In the genomic region with DNA sequence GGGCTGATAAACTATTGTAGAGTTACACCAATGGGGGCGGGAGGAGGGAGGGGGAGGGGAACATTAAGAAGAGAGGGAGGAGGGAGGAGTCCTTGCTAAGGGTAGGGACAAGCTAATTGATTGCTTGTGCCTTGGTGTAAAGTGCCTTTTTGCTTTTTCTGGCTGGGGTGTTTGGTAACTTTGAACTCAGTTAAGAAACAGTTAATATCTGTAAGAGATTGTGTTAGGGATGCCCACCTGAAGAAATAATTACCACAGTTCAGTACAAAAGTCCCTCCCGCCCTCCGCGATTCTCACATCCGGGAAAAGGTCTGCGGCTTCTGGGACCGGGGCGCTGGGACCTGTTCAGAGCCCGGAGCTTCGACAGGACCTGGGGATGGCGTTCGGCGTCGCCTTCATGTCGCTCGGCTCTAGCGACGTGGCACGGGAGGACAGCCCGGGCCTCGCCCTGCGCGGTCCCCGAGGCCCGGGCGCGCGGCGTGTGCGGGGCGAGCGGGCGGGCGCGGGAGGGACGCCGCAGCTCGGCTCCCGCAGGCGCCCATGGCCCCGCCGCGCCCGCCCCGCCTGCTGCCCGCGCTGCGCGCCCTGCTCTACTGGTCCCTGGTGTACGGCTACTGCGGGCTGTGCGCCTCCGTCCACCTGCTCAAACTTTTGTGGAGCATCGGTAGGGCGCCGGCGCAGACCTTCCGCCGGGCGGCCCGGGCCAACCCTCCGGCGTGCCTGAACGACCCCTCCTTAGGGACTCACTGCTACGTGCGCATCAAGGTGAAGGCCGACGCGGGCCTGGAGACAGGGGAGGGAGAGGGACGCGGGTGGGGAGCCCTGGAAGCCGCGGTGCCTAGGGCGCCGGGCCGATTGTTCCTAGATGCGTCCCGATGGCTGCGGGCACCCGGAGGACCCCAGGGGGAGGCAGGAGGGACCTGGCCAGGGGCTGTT, we compare ENCODE assay signal across 8 mouse cellular contexts. TPM values are rescaled to one million over a fixed set of nuclear protein-coding genes. Genes with fewer than 3 reads are reported as not detected.
DNase-seq lines count a peak whose midpoint lies in the region; ATAC-seq and TF ChIP-seq lines count a peak whose summit lies in the region.

No protein-coding gene starts in this region.

- DNase-seq in gastrocnemius, postnatal 14 days, result peak; percentile 23
- DNase-seq in gastrocnemius, postnatal 25 days, result no peak
- DNase-seq in Muller cell, postnatal 12 days (ENCODE audit: inconsistent ontology term), result peak; percentile 51
- DNase-seq in heart, postnatal 10 days, result peak; percentile 5 to 17
- peak; percentile 43 to 58 for DNase-seq in left cerebral cortex, postnatal 25 days (ENCODE audit: low spot score in 2 of 2)
- peak; percentile 23 for DNase-seq in thymus, adult 2 months

- peaks cover 4% of the 10 kb centered on the region for H3K4me1 ChIP-seq in midbrain, embryonic 16.5 days (ENCODE audit: control insufficient read depth, insufficient read depth, low read length)
- peaks cover 13% of the 10 kb centered on the region; the same call in 1 of the 2 replicates for H3K4me1 ChIP-seq in thymus, adult 2 months (replicated peaks; ENCODE audit: control insufficient read depth, insufficient read depth, low read length)

- no peaks in the 10 kb centered on the region for H3K9me3 ChIP-seq in midbrain, embryonic 16.5 days (replicated peaks; ENCODE audit: control insufficient read depth, low read length, poor library complexity, severe bottlenecking)

- under 1% methylated on average over 75 of the region's 80 CpGs for WGBS in midbrain, embryonic 16.5 days
- 2% methylated on average over 58 of the region's 80 CpGs for WGBS in thymus, adult 2 months

- peak overlapping the region; percentile 99 for H3K4me2 ChIP-seq in midbrain, embryonic 16.5 days (ENCODE audit: low read length)

- peak overlapping the region; percentile 61 for H3K4me3 ChIP-seq in midbrain, embryonic 16.5 days (ENCODE audit: low read depth, low read length)
- H3K4me3 ChIP-seq in thymus, adult 2 months (ENCODE audit: control insufficient read depth, insufficient read depth, low read length), result peak overlapping the region; percentile 76

- TF ChIP-seq POLR2A in thymus, adult 2 months (IDR thresholded peaks at IDR 0.05; ENCODE audit: control insufficient read depth, extremely low read depth, insufficient read depth, low read length, poor library complexity), result no peak

- TF ChIP-seq CTCF in thymus, adult 2 months (IDR thresholded peaks at IDR 0.05; ENCODE audit: borderline replicate concordance, control insufficient read depth, extremely low read depth, insufficient read depth, low read length, poor library complexity), result no peak

- ATAC-seq in common myeloid progenitor, adult 5-6 weeks (replicated peaks; ENCODE audit: low read depth, poor library complexity, severe bottlenecking), result peak; percentile 42; the same call in 1 of the 2 replicates
- peak; percentile 87 for ATAC-seq in midbrain, embryonic 16.5 days

- no peak overlapping the region for H3K27ac ChIP-seq in midbrain, embryonic 16.5 days (ENCODE audit: low read length)
- no peak overlapping the region for H3K27ac ChIP-seq in thymus, adult 2 months (ENCODE audit: control insufficient read depth, insufficient read depth, low read length)

- H3K27me3 ChIP-seq in midbrain, embryonic 16.5 days (ENCODE audit: control insufficient read depth, insufficient read depth, low read depth, low read length), result peaks cover 11% of the 10 kb centered on the region
- peaks cover 4% of the 10 kb centered on the region; the same call in 1 of the 2 replicates for H3K27me3 ChIP-seq in thymus, adult 2 months (ENCODE audit: control insufficient read depth, insufficient read depth, low read length)

- intact Hi-C loops in gastrocnemius, postnatal 14 days (cut with DNase I; ENCODE audit: low total_unique reads), result no loop called here
- intact Hi-C loops in heart, postnatal 10 days (cut with DNase I), result no loop called here
- intact Hi-C loops in left cerebral cortex, postnatal 25 days (cut with DNase I), result loop anchor here (5.0 kb wide), 1 partner anchor 194 kb away; a partner anchor contains a TSS

- H3K9ac ChIP-seq in midbrain, embryonic 16.5 days (ENCODE audit: low read depth, low read length), result peak overlapping the region; percentile 72

- no peaks in the 10 kb centered on the region for H3K36me3 ChIP-seq in midbrain, embryonic 16.5 days (ENCODE audit: control insufficient read depth, insufficient read depth, low read length)
- H3K36me3 ChIP-seq in thymus, adult 2 months (ENCODE audit: control insufficient read depth, insufficient read depth, low read length), result no peaks in the 10 kb centered on the region

RNA-seq across cellular contexts. Expression of a gene that starts 0.7 kb away (rescaled TPM):
- 1 to 10 TPM; 1.4 to 1.7 TPM for total RNA-seq in gastrocnemius, postnatal 14 days (2021)
- total RNA-seq in gastrocnemius, postnatal 25 days (2021), result under 1 TPM; 0.64 to 0.75 TPM
- not detected in 2 replicates for total RNA-seq in common myeloid progenitor, adult 5-6 weeks (2017)
- total RNA-seq in heart, postnatal 10 days (2021), result under 1 TPM in 1 of 2 experiments, not detected in 1; 0.45 TPM
- total RNA-seq in left cerebral cortex, postnatal 25 days (2021), result 10 to 100 TPM; 85.5 to 86.1 TPM
- 2.1 and 3.2 TPM in 2 replicates for polyA plus RNA-seq in midbrain, embryonic 16.5 days (2015; fragmentation: Nextera tagmentation; extraction: Ambion mirVana)
- polyA plus RNA-seq in thymus, adult 2 months (2012; rRNA removed), result 1.2 and 1.3 TPM in 2 replicates

RNA-seq across cellular contexts. Expression of a gene that starts 28.1 kb away (rescaled TPM):
- total RNA-seq in gastrocnemius, postnatal 14 days (2021), result not detected
- total RNA-seq in gastrocnemius, postnatal 25 days (2021), result not detected
- not detected in 2 replicates for total RNA-seq in common myeloid progenitor, adult 5-6 weeks (2017)
- not detected for total RNA-seq in heart, postnatal 10 days (2021)
- under 1 TPM; 0.18 to 0.32 TPM for total RNA-seq in left cerebral cortex, postnatal 25 days (2021)
- polyA plus RNA-seq in midbrain, embryonic 16.5 days (2015; fragmentation: Nextera tagmentation; extraction: Ambion mirVana), result not detected in 2 replicates
- 0.03 TPM in 1 of 2 replicates, not detected in the other for polyA plus RNA-seq in thymus, adult 2 months (2012; rRNA removed)

RNA-seq across cellular contexts. Expression of a gene that starts 34.5 kb away (rescaled TPM):
- 10 to 100 TPM in 1 of 2 experiments, 1 to 10 TPM in 1; 9.8 to 16.1 TPM for total RNA-seq in gastrocnemius, postnatal 14 days (2021)
- total RNA-seq in gastrocnemius, postnatal 25 days (2021), result 10 to 100 TPM in 1 of 2 experiments, 1 to 10 TPM in 1; 8.7 to 10.8 TPM
- 2.3 and 9.8 TPM in 2 replicates for total RNA-seq in common myeloid progenitor, adult 5-6 weeks (2017)
- total RNA-seq in heart, postnatal 10 days (2021), result 1 to 10 TPM; 5.1 to 6.5 TPM
- total RNA-seq in left cerebral cortex, postnatal 25 days (2021), result 100 to 1,000 TPM; 157 to 161 TPM
- polyA plus RNA-seq in midbrain, embryonic 16.5 days (2015; fragmentation: Nextera tagmentation; extraction: Ambion mirVana), result 23.5 and 24.9 TPM in 2 replicates
- polyA plus RNA-seq in thymus, adult 2 months (2012; rRNA removed), result 4.5 and 4.7 TPM in 2 replicates

Comparison
In these comparisons a context has a peak if more than half of its experiments do, and no peak if none do; other contexts are left out.
1. RNA of a gene that starts 0.7 kb away (total RNA-seq): 85.5 to 86.1 TPM in left cerebral cortex, postnatal 25 days; 1.4 to 1.7 TPM in gastrocnemius, postnatal 14 days, 0.64 to 0.75 TPM in gastrocnemius, postnatal 25 days, 0.45 TPM in heart, postnatal 10 days and not detected in common myeloid progenitor, adult 5-6 weeks; every median in the first group is over 10 times any median in the second.
2. RNA of a gene that starts 34.5 kb away (total RNA-seq): 157 to 161 TPM in left cerebral cortex, postnatal 25 days; 9.8 to 16.1 TPM in gastrocnemius, postnatal 14 days, 8.7 to 10.8 TPM in gastrocnemius, postnatal 25 days, 2.3 to 9.8 TPM in common myeloid progenitor, adult 5-6 weeks and 5.1 to 6.5 TPM in heart, postnatal 10 days; every median in the first group is over 4 times any median in the second.